Mouse (Mus musculus): ENCODE measurements around the gene Gpr33.

GRCm38 (mm10) chr12:51976531-51976930 lies 51.3 kb downstream of the Gpr33 start:
- no peak for TF ChIP-seq CTCF (IDR thresholded peaks at IDR 0.05; ENCODE audit: low read depth)
- no peak for TF ChIP-seq EP300 (IDR thresholded peaks at IDR 0.05; ENCODE audit: low read depth)
